Mouse (Mus musculus) myocyte (in vitro differentiated cells): ENCODE results near the gene Prim2.

Source experiments
- E2F4 ChIP-seq: IDR thresholded peaks from one replicate; pipeline ENCODE4 v1.6.1; 2011; ENCODE audit warnings: mild to moderate bottlenecking, control low read depth, moderate library complexity; ENCODE audit not compliant: insufficient read depth
- POLR2A ChIP-seq: IDR thresholded peaks from one replicate; pipeline ENCODE4 v1.6.1; 2011; ENCODE audit warnings: low read depth, mild to moderate bottlenecking, control low read depth, moderate library complexity; ENCODE audit not compliant: insufficient read length
- TCF3 ChIP-seq: IDR thresholded peaks from one replicate; pipeline ENCODE4 v1.6.1; 2011; ENCODE audit warnings: low read depth, control low read depth; ENCODE audit not compliant: insufficient read length

- TF ChIP-seq E2F4 (no peak), POLR2A (no peak), TCF3 (no peak)
Measured at GRCm38 (mm10) chr1:33458950-33459349, 210.6 kb downstream of the Prim2 start.
